Mouse (Mus musculus) splenic B cell, adult 2 months (primary cell): ENCODE measurements around the gene Drd3.

ENCODE experiments used
- DNase-seq: peaks from one replicate; pipeline ENCODE4 v3.0.0-alpha.2; 2011; ENCODE audit warnings: low read depth, low spot score
- H3K27me3 ChIP-seq: 2 replicates; pipeline ENCODE4 v1.6.1; 2012; ENCODE audit warnings: mild to moderate bottlenecking, low read length, moderate library complexity, mixed read lengths; ENCODE audit not compliant: control insufficient read depth, poor library complexity, insufficient read depth, severe bottlenecking
- H3K36me3 ChIP-seq: 2 replicates; pipeline ENCODE4 v1.6.1; 2012; ENCODE audit warnings: mild to moderate bottlenecking, low read length, moderate library complexity, mixed read lengths; ENCODE audit not compliant: control insufficient read depth, poor library complexity, insufficient read depth, severe bottlenecking

The Drd3 gene

DNA sequence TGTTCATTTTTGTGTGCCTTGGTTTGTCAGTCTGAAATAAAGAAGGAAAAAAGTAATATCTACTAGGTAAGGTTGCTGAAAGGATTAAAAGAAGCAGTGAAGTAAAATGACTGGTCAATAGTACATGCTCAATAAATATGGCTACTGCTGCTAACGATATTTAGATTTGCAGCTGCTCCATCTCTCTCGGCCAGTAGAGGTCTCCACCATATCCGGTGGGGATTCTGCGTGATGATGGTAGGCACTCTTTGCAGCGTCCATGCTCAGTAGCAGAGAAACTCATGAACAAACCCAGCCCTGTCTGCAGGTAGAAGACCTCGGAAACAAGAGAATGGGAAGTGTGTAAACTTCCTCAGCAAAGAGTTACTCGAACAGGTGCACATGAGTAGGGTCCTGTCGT, 926 bp upstream of the Drd3 start:
- no peaks in the 10 kb centered on the region for H3K36me3 ChIP-seq
- no peaks in the 10 kb centered on the region for H3K27me3 ChIP-seq
- DNase-seq = peak; percentile 5

DNA sequence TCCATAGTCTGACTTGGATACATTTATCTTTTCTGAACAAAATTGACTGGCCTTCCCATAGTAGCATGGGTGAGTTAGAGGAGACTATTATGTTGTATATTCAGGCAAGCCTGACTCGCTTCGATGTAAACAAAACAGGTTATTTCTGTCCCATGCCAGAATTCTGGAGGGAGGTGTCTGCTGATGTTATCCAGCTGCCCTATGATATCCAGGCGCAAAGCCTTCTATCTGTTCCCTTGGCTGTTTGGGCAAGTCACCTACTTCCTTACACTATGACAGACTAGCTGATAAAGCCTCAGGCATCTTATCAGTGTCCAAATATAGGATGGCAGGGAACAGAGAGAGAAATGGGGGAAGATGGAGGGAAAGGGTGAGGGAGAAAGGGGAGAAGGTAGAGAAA, 18.5 kb downstream of the Drd3 start:
- no peaks in the 10 kb centered on the region for H3K36me3 ChIP-seq
- no peak for DNase-seq

DNA sequence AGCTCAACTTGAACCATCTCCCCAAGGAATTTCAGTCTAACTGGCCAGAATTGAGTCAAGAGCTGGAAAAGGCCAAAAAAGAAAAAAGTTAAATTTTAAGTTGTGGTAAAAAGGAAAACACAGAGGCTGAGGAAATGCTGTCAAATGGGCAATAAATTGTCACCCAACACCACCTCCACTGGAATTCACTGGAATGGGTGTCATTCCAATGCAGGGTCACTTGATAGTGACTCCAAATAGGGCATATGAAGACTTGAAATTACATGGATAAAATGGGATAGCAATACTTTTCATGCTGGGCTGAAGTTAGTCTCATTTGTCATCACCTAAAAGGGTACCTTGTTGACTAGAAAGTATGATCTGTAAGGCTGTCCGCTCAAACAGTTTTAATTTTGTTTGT, 18.9 kb downstream of the Drd3 start:
- Histone ChIP-seq H3K27me3 (no peaks in the 10 kb centered on the region), H3K36me3 (no peaks in the 10 kb centered on the region)
- no peak for DNase-seq

More for the DNA sequence above, 18.5 kb downstream of the Drd3 start:
- H3K27me3 ChIP-seq = no peaks in the 10 kb centered on the region

DNA sequence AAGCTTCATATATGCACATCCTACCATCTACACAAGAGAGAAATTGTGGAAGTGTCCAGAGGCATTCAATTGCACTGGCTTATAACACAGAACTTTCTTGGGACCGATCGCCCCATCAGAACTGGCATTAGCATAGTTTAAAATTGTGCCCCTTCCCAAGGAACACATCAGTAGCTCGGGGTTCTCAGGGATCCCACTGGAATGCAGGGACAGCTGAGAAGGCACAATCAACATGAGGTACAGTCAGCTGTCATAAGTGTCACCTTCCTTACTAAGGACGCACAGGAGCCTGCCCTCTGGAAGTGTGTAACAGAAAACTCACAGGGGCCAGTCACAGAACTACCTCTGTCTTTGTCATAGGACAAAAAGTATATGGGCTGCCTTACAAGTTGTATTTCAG, 19.7 kb downstream of the Drd3 start:
- no peak for DNase-seq
- Histone ChIP-seq H3K27me3 (no peaks in the 10 kb centered on the region), H3K36me3 (no peaks in the 10 kb centered on the region)

DNA sequence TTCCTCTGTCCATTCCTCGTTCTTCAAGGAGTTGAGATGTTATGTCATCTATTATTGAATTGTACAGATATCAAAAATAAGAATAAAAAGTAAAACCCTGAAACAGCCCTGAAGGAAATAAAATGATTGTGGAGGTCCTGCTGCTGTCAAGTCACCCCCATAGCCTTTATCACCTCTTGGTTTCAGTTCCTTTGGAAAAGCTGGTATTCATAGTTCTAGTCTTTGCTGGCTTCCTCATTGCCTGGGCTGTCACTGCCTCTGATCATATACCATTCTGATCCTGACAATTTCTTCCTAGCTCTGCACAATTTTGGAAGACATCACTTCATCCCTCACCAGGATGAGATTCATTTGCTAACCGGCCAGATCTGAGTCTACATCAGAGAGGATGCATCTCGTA, 23.1 kb downstream of the Drd3 start:
- Histone ChIP-seq H3K27me3 (no peaks in the 10 kb centered on the region), H3K36me3 (no peaks in the 10 kb centered on the region)
- DNase-seq = no peak

DNA sequence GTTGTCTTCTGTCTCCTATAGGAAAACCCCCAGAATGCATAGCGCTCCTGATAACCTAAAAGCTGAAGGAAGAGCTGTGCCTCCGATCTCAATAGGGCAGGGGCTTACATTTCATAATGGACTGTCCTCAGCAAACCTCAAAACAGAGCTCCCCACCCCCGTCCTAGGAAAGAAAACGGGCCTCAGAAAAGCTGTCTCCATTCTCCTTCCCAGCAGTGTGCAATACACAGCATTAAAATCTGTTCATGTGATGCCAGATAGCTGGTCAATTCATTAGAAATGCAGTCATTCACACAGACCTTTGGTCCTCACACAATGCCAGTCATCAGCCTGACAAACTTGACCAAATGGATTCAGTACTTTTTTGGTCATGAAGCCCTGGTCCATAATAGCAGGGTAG, 45.7 kb downstream of the Drd3 start:
- no peak for DNase-seq
- Histone ChIP-seq H3K27me3 (no peaks in the 10 kb centered on the region; the same call in 1 of the 2 replicates), H3K36me3 (no peaks in the 10 kb centered on the region)

DNA sequence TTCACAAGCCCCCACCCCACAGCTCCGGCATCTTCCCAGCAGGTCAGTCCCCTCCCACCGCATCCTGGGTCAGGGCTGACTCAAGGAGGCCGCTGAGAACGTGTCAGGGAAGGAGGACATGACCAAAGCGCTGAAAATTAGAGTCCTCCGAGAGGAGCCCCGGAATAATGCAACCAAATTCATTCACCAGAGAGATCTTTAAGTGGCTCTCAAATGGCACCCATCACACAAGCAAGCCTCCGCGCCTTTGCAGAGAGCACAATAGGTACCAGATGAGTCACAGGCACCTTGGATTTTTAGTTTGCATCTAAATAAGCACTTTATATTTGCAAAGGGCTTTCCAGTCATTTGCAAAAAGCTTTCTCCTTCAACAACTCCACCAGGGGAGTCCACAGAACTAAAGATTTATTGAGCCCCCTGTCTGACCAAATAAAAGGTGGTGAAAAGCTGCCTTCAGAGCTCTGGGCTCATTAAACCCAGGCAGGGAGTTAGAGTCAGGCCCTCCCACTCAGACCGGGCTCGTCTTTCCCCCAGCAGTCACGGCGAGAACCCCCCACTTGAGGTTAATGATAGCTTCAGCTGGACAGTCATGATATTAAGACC, 46.4 kb downstream of the Drd3 start:
- DNase-seq = no peak
- no peaks in the 10 kb centered on the region for H3K36me3 ChIP-seq
- no peaks in the 10 kb centered on the region for H3K27me3 ChIP-seq

DNA sequence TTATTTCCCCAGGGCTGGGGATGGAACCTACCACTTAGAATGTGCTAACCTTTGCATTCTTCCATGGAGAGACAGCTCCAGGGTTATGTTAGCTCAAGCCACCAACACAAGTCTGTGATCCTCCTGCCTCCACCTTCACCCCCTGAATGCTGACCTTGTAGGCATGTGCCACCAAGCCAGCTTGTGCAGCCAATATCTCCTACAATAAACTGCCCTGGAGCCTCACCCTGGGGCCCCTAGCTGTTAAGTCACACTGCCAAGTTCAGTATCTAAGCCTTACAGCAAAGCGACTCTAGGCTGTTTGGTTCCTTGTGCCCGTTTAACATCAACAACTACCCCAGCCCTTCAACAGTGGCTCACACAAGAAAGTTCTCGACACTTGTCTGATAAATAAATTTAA, 47.3 kb downstream of the Drd3 start:
- no peak for DNase-seq
- no peaks in the 10 kb centered on the region for H3K36me3 ChIP-seq
- no peaks in the 10 kb centered on the region for H3K27me3 ChIP-seq

DNA sequence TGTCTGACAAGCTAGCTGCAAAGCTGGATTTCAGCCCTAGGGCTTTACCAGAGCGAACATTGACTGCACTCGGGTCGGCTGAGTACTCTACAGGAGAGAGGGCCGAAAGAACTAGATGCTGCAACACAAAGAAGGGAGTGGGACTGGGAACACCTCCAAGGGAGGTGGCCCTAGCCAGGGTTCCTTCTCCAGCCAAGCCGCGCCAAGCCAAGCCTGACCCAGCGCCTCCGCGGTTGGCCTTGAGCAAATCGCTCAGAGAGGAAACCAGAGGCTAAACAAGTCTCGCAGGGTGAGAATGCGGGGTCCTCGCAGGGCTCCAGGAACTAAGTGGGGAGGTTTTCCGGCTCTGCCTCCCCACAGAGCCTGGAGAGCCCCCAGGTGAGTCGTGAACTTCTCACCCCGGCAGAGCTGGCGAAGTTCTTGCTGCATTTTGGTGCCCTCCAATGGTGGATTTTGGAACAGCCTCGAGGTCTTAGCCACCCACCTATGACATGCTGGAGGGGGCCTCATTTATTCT, 48.0 kb downstream of the Drd3 start:
- H3K36me3 ChIP-seq = no peaks in the 10 kb centered on the region
- H3K27me3 ChIP-seq = no peaks in the 10 kb centered on the region
- DNase-seq = peak; percentile 82

DNA sequence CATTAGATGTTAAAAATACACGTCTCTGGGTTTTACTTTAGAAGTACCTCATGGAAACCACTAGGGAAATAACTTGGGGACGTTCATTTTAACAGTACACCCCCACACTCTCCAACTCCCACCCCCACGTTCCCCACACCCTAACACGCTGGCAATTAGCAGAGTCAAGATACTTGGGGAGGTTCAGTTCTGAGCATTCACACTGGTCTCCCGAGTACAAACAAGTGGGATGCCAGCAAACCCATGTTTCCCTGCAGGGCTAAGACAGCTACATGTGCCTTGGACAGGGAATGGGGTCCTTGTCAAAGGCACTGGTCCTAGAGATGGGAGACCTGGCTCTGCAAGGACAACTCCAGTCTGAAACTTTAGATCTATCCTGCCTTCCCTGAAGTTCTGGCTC, 48.6 kb downstream of the Drd3 start:
- no peaks in the 10 kb centered on the region for H3K27me3 ChIP-seq
- no peak for DNase-seq
- H3K36me3 ChIP-seq = no peaks in the 10 kb centered on the region

DNA sequence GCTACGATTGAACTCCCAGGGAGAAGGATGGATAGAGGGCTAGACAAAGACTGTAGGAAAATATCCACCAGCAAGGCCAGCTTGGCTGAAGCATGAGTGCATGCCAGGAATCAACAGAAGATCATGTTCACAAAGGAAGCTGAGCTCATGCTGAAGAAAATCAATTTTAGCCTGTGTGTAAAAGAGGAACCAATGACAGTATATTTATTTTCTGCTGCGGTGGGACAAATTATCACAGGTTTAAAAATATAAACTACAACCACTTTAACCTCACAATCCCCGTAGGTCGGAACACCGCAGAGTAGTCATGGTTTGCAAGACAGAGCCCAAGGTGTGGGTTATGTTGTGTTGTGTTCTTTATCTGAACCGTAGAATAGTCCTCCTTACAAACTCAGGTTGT, 50.5 kb downstream of the Drd3 start:
- H3K27me3 ChIP-seq = no peaks in the 10 kb centered on the region
- no peaks in the 10 kb centered on the region for H3K36me3 ChIP-seq
- DNase-seq = peak; percentile 29

DNA sequence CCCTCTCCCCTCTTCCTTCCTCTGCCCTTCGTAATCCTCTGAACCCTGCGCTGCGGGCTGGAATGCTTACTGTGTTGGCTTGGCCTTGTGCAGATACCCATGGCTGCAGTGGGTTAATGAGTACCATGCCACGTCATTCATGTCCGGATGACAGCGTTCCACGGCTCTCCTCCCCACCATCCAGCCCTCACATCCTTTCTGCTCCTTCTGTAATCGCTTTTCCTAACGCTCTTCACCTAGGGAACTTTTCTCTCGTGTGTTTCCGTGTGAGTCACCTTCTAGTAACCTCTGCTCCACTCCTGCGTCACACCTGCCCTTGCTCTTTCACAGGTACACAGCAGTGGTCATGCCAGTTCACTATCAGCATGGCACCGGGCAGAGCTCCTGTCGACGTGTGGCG, 53.2 kb downstream of the Drd3 start:
- Histone ChIP-seq H3K36me3 (no peaks in the 10 kb centered on the region), H3K27me3 (no peaks in the 10 kb centered on the region)
- no peak for DNase-seq

DNA sequence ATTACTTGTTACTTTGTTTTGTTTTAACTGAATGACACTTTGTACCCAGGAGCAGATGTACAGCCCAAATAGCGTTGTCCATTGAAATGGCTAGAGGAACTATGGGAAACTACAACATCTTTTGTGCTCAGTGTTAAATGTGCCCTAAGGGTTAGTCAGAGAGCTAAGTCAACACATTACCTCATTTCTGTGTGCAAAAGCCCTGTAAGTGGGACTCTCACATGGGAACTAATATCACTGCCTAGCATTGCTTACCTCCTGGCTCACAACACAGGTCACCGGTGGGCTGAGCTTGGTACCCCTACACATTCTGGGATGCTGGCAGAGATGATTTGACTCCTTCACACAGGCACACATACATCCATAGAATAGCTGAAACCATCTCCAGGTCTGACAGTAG, 55.6 kb downstream of the Drd3 start:
- no peak for DNase-seq
- Histone ChIP-seq H3K27me3 (no peaks in the 10 kb centered on the region), H3K36me3 (no peaks in the 10 kb centered on the region)

DNA sequence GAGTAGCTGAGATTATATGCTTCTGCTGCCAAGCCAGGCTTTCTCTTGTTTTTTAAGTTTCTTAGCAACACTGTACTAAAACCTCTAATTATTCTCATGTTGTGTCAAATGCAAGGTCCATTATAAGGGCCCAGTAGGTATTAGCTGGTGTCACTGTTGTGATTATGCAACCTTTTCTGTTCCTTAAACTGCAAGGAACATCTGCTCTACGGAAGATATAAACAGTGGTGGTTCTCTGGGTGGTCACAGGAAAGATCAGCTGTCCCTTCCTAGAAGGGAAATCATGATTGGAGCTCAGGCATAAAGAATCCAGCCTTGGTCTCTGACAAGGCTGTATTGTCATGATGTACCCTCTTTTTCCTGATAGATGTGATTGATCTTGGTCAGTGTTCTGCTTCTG, 57.6 kb downstream of the Drd3 start:
- Histone ChIP-seq H3K36me3 (no peaks in the 10 kb centered on the region), H3K27me3 (no peaks in the 10 kb centered on the region)
- DNase-seq = no peak

DNA sequence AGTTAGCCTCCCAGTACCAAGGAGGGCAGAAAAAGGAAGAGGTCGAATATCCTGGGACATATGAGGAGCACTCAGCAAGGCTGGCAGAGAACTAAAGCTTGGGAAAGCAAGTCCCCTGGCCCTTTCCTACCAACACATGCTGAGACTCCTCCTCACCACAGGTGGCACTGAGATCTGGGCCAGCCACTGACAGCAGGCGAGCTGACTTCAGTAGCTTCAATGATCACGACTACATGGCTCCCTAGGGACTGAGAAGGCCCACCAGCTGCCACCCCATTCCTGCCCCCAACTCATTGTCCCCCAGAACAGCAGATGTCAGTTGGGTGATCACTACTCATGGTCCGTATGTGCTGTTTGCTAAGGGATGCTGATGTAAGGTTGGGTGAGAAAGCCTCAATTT, 60.8 kb downstream of the Drd3 start:
- Histone ChIP-seq H3K27me3 (no peaks in the 10 kb centered on the region), H3K36me3 (no peaks in the 10 kb centered on the region)
- no peak for DNase-seq

DNA sequence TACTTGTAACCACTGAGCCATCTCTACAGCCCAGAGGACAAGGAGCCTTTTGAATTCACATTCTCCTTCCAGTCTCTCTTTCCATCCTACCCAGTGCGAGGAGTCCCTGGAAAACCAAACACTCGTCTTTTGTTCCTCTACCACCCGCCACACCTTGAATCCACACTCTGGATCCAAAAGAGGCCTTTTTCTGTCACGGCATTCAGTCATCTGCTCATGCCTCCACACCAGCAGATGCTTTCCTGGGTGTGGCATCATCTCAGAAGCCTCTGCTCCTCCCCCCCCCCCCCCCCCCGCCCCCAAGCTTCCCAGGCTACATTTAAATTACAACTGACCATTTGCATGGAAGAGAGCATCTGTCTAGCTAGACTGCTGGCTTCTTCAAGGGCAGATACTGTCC, 62.5 kb downstream of the Drd3 start:
- no peaks in the 10 kb centered on the region for H3K36me3 ChIP-seq

More for the DNA sequence above, 62.5 kb downstream of the Drd3 start:
- DNase-seq = no peak
- H3K27me3 ChIP-seq = no peaks in the 10 kb centered on the region
